Mouse (Mus musculus): ENCODE results near the gene Mus81. TPM values are rescaled to one million over a fixed set of nuclear protein-coding genes. Genes with fewer than 3 reads are reported as not detected.

The Mus81 gene
- polyA plus RNA-seq, 2 experiments: 11.4 to 13.8 TPM

DNA sequence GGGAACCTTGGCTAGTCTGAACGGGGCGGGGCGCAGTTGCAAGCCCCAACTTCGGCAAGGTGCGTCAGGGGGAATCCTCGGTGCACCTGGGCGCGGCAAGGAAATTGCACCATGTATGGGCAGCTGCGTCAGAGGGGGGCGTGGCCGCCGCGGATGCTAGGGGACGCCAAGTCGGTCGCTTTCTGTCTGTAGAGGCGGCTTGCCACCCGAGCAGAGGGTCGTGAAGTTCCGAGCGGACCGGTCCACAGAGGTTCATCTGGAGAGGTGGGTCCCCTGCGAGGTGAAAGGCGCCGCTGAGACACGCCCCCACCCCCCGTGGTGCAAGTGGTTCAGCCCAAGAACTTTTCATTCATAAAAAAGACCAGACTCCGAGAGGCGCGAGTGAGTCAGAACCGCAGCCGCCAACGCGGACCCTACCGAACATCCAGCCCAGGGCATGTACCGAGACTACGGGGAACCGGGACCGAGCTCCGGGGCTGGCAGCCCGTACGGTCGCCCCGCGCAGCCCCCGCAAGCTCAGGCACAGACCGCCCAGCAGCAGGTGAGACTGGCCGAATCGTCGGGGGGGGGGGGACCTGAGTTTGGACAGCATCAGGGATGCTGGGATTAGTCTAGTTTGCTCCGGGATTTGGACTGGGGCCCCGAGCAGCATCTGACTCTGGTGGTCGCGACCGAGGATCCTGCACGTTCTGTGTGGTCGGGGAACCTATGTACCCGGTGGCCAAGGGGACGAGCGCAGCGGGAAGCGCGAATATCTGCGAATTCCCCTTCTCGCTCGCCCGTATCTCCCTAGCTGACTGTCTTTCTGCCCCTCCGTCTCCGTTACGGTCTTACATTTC, 40.5 kb downstream of the Mus81 start, which contains the start of gene Fosl1:
Gene Fosl1 (plus strand): TSS at position 33 of the 839 bp plus-strand sequence.
- WGBS (ENCODE audit: insufficient replicate concordance): under 1% methylated on average over 70 of the region's 70 CpGs
- DNase-seq (ENCODE audit: low read depth in 3 of 3, low spot score in 3 of 3) (no peak), ATAC-seq (ENCODE audit: insufficient read depth) (peak; percentile 40; the same call in 1 of the 2 replicates)
- Histone ChIP-seq H3K4me1 (replicated peaks; ENCODE audit: control insufficient read depth in 2 of 2, insufficient read depth in 2 of 2, low read length in 1 of 2) (peaks cover 5 to 11% of the 10 kb centered on the region in 2 experiments), H3K27ac (no peak within 1 kb of the TSS), H3K27me3 (ENCODE audit: control insufficient read depth, insufficient read depth, low read length) (peaks cover 41% of the 10 kb centered on the region), H3K4me3 (ENCODE audit: insufficient read depth in 1 of 2, low read depth in 2 of 2, low read length in 2 of 2) (peak within 1 kb of the TSS; percentile 57 to 59), H3K36me3 (replicated peaks; ENCODE audit: control insufficient read depth, insufficient read depth, low read depth) (no peaks in the 10 kb centered on the region), H3K9me3 (ENCODE audit: control insufficient read depth, low read length) (no peaks in the 10 kb centered on the region), H3K4me2 (ENCODE audit: low read depth) (peak within 1 kb of the TSS; percentile 80), H3K9ac (replicated peaks) (peak within 1 kb of the TSS; percentile 19)
- TF ChIP-seq EP300 (IDR thresholded peaks at IDR 0.05; ENCODE audit: low read depth) (no peak), CTCF (IDR thresholded peaks at IDR 0.05; ENCODE audit: low read depth) (no peak)

DNA sequence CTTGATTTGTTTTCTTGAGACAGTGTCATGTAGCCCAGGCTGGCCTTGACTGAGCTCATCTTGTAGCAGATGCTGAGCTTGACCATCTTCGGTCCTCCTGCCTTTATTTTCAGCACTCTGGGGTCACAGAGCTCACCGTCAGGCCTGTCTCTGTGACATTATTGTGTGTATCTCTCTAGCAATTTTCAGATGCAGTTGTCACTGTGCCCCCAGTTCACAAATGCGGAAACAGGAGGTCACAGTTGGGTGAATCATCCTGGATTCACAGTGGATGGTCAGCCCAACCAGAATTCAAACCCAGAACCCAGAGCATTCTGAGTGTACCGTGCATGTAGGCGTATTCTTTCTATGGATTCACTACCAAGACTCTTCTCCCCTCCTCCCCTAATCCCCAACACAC, 42.5 kb downstream of the Mus81 start:
- ATAC-seq (ENCODE audit: insufficient read depth): no peak
- Histone ChIP-seq H3K4me1 (replicated peaks; ENCODE audit: control insufficient read depth in 2 of 2, insufficient read depth in 2 of 2, low read length in 1 of 2) (peaks cover 5 to 11% of the 10 kb centered on the region in 2 experiments), H3K36me3 (replicated peaks; ENCODE audit: control insufficient read depth, insufficient read depth, low read depth) (no peaks in the 10 kb centered on the region), H3K9ac (replicated peaks) (no peak overlapping the region), H3K9me3 (ENCODE audit: control insufficient read depth, low read length) (no peaks in the 10 kb centered on the region), H3K4me3 (ENCODE audit: insufficient read depth in 1 of 2, low read depth in 2 of 2, low read length in 2 of 2) (no peak overlapping the region), H3K27me3 (ENCODE audit: control insufficient read depth, insufficient read depth, low read length) (peaks cover 43% of the 10 kb centered on the region), H3K4me2 (ENCODE audit: low read depth) (no peak overlapping the region), H3K27ac (no peak overlapping the region)
- TF ChIP-seq EP300 (IDR thresholded peaks at IDR 0.05; ENCODE audit: low read depth) (no peak), CTCF (IDR thresholded peaks at IDR 0.05; ENCODE audit: low read depth) (no peak)
- 72% methylated on average over 5 of the region's 5 CpGs for WGBS (ENCODE audit: insufficient replicate concordance)
- no peak for DNase-seq (ENCODE audit: low read depth in 3 of 3, low spot score in 3 of 3)

DNA sequence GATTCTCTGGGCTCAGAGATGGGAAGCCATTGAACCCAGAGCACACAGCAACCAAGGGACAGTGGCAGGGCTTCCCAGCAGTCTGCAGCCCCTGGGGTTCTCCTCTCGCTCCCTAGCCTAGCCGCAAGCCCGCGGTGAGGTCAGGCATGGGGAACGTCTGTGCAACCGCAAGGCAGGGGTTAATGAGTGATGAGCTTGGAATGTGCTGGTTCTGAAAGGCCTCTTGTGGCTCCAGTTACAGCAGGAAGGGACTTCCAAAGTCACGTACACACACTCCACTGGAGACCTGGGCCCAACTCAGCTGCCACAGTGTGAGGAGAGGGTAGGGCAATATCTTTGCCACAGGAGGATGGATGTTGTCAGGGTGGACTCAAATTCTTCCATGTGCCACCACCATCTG, 43.2 kb downstream of the Mus81 start:
- TF ChIP-seq EP300 (IDR thresholded peaks at IDR 0.05; ENCODE audit: low read depth): no peak
- TF ChIP-seq CTCF (IDR thresholded peaks at IDR 0.05; ENCODE audit: low read depth): no peak
- Histone ChIP-seq H3K9me3 (ENCODE audit: control insufficient read depth, low read length) (peaks cover 5% of the 10 kb centered on the region), H3K4me3 (ENCODE audit: insufficient read depth in 1 of 2, low read depth in 2 of 2, low read length in 2 of 2) (no peak overlapping the region), H3K4me1 (replicated peaks; ENCODE audit: control insufficient read depth in 2 of 2, insufficient read depth in 2 of 2, low read length in 1 of 2) (peaks cover 5 to 11% of the 10 kb centered on the region in 2 experiments), H3K27me3 (ENCODE audit: control insufficient read depth, insufficient read depth, low read length) (peaks cover 39% of the 10 kb centered on the region), H3K36me3 (replicated peaks; ENCODE audit: control insufficient read depth, insufficient read depth, low read depth) (no peaks in the 10 kb centered on the region), H3K4me2 (ENCODE audit: low read depth) (no peak overlapping the region), H3K27ac (no peak overlapping the region), H3K9ac (replicated peaks) (no peak overlapping the region)
- 34% methylated on average over 7 of the region's 7 CpGs for WGBS (ENCODE audit: insufficient replicate concordance)
- no peak for ATAC-seq (ENCODE audit: insufficient read depth)
- DNase-seq (ENCODE audit: low read depth in 3 of 3, low spot score in 3 of 3): no peak

DNA sequence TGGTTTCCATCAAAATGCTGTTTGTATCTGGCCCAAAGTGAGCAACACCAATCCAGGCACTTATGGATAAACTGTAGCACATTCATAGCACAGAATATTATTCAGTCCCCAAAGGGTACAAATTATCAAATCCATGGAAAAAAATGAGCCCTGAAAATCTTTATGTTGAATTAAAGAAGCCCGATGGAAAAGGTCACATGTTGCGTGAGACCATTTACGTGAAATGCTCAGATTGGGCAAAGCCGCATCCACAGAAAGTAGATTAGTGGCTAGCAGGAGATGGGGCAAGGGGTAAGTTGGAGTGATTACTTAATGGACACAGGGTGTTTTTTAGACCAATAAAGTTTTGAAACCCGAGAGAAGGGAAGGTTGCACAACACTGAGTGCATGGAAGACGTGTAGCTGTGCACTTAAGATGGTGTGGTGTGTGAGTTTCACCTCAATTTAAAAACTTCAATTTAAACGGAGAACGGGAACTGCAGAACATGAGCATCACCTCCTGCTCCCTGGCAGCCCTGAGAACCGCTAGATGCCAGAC, 43.8 kb downstream of the Mus81 start:
- ATAC-seq (ENCODE audit: insufficient read depth) (no peak), DNase-seq (ENCODE audit: low read depth in 3 of 3, low spot score in 3 of 3) (no peak)
- peaks cover 5% of the 10 kb centered on the region for H3K9me3 ChIP-seq (ENCODE audit: control insufficient read depth, low read length)
- H3K9ac ChIP-seq (replicated peaks): no peak overlapping the region
- H3K4me2 ChIP-seq (ENCODE audit: low read depth): no peak overlapping the region
- no peak overlapping the region for H3K4me3 ChIP-seq (ENCODE audit: insufficient read depth in 1 of 2, low read depth in 2 of 2, low read length in 2 of 2)
- WGBS (ENCODE audit: insufficient replicate concordance): 51% methylated on average over 9 of the region's 9 CpGs
- H3K27ac ChIP-seq: no peak overlapping the region
- no peaks in the 10 kb centered on the region for H3K36me3 ChIP-seq (replicated peaks; ENCODE audit: control insufficient read depth, insufficient read depth, low read depth)
- H3K4me1 ChIP-seq (replicated peaks; ENCODE audit: control insufficient read depth in 2 of 2, insufficient read depth in 2 of 2, low read length in 1 of 2): peaks cover 5 to 11% of the 10 kb centered on the region in 2 experiments
- TF ChIP-seq EP300 (IDR thresholded peaks at IDR 0.05; ENCODE audit: low read depth) (no peak), CTCF (IDR thresholded peaks at IDR 0.05; ENCODE audit: low read depth) (no peak)
- peaks cover 36% of the 10 kb centered on the region for H3K27me3 ChIP-seq (ENCODE audit: control insufficient read depth, insufficient read depth, low read length)

DNA sequence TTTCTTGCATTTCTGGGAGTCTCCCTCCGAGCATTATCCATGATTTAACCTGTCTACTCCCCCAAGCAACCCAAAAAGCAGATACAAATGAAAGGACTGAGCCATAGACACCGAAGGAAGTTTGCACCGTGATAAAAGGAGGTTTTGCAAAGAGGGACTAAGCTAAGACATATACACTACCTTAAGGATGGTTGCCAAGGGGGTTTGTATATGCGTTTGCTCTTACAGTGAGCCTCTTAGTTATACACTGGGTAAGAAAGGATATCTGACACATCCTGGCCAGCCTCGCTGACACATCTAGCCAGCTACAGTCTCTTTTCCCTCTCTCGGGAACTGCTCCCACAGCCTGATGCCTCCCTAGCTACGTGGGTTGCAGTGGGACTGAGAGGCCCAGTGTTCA, 54.3 kb downstream of the Mus81 start:
- 43% methylated on average over 7 of the region's 7 CpGs for WGBS (ENCODE audit: insufficient replicate concordance)
- H3K4me1 ChIP-seq (replicated peaks; ENCODE audit: control insufficient read depth in 2 of 2, insufficient read depth in 2 of 2, low read length in 1 of 2): peaks cover 0 to 4% of the 10 kb centered on the region in 2 experiments; a peak in 2 of 4 replicates
- H3K4me2 ChIP-seq (ENCODE audit: low read depth): peak overlapping the region; percentile 68
- no peak for TF ChIP-seq EP300 (IDR thresholded peaks at IDR 0.05; ENCODE audit: low read depth)
- no peak for TF ChIP-seq CTCF (IDR thresholded peaks at IDR 0.05; ENCODE audit: low read depth)
- DNase-seq (ENCODE audit: low read depth in 3 of 3, low spot score in 3 of 3) (no peak), ATAC-seq (ENCODE audit: insufficient read depth) (no peak)
- no peaks in the 10 kb centered on the region for H3K9me3 ChIP-seq (ENCODE audit: control insufficient read depth, low read length)
- no peak overlapping the region for H3K27ac ChIP-seq
- no peaks in the 10 kb centered on the region for H3K27me3 ChIP-seq (ENCODE audit: control insufficient read depth, insufficient read depth, low read length)
- H3K4me3 ChIP-seq (ENCODE audit: insufficient read depth in 1 of 2, low read depth in 2 of 2, low read length in 2 of 2): no peak overlapping the region
- no peaks in the 10 kb centered on the region for H3K36me3 ChIP-seq (replicated peaks; ENCODE audit: control insufficient read depth, insufficient read depth, low read depth)
- H3K9ac ChIP-seq (replicated peaks): no peak overlapping the region

Measured in liver, embryonic 14.5 days (tissue).